Mouse (Mus musculus): ENCODE measurements at regions not wholly inside any gene's neighbourhood (a gene's known extent, or its start where the extent isn't known, plus 50 kb on each side); places are given as distances from the start of the nearest gene placed in this dataset.

DNA sequence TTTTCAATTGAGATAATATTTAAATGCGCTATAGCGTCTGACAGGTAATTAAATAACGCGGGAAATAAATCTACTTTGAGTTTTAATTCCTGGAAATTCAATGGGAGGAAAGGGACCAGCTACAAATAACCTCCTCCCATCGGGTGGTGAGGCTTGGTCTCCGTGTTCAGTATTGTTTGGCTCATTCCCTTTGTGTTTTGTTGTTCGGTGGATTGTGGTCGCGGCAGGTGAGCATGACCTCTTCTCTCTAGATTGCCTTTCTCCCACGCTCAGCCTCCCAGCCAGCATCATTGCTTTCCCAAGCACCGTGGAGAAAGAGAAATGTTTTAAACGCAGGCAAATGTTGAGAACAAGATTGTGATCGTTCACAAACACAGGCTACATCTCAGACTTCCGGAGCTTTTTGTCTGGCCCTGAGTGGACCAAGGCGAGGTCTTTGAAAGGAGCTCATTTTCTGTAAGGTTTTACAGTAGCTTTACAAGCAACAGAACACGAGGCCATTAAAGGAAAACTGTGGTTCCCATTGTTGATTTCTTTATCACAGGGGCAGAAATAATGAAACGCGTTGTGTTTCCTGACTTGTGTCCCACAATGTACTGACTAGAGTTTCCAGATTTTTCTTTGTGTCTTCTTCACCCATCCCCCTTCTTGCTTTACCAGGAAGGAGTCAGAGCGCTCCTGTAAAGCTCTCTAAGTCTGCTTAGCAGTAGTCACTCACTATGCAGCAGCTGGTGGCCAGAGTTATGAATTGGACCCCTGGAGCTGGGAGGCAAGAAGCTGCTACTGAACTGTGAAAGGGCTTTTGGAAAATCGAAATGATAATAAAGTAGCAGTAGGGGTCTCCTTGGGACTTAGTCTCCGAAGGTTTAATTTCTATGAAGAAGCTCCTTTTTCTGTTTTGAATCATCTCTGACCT lies 337.7 kb downstream of the Galc start:
- no peak for DNase-seq

DNA sequence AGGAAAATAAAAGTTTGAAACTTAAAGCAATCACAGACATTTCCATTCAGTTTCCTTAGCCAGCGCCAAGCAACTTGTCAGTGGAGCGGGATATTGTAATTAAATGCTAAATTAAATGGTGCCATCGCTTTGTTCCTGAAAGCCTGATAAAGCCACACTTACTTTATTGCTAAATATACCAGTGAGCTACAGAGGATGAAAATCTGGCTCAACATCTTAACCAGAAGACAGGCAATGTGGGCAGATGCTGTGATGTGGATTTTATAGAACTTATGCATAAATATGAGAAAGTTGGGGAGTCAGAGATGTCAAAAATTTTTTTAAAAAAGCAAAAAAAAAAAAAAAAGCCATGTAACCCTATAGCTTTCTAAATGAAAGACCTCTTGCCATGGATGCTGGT lies 340.8 kb downstream of the Galc start:
- no peak for DNase-seq

DNA sequence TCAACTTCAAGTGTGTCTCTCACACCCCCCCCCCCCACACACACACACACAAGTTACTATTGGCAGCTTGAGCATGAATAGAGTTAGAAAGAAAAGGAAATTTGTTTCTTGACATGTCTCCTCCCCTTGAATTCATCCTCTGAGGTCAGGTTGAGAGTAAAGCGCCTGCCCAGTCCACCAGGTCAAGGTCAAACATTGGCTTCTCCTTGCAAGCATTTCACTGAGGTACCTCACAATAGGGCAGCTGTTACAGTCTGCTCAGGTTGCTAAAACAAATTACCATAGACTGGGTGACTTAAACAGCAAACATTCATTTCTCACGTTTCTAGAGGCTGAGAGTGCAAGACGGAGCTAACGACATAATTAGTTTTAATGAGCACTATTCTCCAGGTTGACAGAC lies 344.2 kb downstream of the Galc start:
- DNase-seq = no peak

DNA sequence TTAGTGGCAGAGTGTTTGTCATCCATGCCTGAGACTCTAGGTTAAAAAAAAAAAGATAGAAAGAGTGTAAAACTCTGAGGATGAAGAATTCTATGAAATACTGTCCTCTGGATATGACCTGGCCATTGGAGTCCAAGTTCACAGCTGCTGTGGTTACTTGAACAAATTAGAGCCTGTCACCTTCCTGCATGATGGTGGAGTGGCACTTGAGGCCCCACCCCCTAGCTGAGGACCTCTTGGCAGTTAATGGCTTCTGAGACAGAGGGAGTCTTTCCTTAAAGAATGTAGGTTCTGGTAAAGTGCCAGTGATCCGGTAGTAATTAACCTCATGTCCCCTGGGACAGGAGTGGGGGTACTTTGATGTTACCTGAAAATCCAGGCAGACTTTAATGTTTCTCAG lies 346.5 kb downstream of the Galc start:
- DNase-seq = no peak

DNA sequence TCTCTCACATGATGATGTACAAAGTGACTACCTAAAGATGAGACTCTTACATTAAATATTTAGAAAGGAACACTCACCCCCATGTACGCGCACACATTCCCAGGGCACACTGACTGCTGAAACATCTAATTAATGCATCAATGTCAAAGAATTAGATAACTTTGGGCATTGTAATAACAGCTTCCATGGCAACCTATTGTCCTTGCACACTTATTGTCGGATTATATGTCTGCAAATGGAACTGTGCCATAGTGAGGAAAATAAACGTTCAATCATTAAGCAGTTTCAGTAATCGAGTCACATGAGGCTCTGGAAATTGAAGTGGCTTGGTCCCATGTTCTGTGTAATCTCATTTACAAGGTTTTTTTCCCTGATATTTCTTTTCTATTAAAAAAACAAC lies 360.0 kb downstream of the Galc start:
- DNase-seq = no peak

DNA sequence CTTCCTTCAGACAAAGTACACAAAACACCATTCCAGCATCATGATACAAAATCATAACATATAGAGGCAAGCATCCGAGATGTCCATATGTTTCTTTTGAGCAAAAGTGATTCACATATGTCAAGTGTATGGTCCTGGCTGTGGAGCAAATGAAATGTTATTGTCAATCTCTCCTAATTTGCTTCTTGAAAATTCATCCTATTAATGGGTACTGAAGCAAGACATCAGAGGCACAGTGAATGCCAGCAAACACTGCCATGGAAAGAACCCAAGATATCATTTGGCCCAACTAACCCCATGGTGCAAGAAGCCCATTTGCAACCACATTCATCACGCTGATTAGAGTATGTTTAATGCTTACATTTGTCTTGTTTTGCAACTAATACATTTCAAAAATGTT lies 361.1 kb downstream of the Galc start:
- no peak for DNase-seq

DNA sequence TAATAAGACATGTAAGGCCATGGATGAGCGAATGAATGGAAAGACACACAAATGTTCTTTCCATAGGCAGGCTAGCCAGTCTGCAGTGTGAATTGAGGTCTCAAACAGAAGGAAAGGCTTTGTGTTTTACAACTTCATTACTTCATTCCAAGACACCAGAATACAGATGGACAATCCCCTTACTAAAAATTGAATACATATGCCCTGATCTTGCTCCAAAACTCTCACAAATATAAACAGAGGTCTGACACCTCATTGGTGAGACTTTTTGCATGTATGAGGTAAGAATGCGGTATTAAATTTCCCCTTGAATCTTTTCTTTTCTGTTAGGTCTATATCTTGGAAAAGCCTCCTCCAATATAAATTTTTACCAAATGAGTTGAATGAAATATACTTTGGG lies 363.3 kb downstream of the Galc start:
- no peak for DNase-seq

DNA sequence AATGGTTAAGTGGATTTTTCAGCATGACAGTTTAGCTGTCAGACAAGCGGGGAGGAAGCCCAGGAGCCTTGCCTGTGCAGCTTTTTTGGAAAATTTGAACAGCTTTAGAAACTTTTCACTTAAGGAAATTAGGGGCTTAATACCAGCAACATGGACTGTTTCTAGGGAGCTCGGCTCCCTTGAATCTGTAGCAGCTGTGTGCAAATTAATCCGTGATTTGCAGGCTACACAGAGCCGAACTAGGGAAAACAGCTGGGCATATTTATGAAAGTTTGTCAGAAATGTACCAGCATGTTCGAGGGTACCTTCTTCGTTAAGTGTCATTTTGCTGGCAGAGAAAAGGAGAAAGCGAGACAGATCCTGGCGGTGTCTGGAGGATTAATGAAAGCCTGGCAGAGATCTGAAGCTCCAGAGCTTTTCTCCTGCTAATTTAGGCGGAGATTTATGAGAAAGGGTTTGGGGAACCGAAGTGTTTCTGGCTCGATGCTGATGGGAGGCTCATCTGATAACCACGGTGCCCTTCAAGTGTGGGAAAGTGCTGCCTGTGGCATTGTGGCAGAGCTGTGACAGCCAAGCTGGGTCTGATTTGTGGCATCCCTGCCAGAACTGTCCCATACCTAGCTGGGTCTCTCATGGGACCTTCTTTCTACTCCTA lies 370.3 kb downstream of the Galc start:
- no peak for DNase-seq

DNA sequence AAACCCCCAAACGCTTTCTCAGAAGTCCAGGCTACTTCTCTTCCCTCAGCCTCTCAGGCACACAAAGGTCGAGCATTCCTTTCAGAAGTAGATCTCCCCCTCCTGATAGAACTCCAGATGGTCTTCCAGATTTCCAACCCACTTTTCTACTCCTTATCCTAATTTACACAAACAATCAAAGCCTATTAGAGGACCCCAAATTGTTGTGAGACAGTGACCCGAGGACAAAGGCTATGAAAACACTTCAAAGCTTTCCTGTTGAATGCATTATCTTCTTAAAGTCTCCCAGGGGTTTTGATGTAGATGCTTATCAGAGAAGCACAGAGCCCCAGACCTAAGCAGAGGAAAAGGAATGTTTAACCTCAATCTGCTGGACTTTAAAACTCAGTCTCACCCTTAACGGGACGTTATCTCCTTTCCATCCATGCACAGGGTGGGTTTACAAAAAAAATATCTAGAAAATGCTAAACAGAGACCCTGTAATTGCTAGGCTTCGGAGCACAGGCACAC lies 370.9 kb downstream of the Galc start:
- DNase-seq = no peak

DNA sequence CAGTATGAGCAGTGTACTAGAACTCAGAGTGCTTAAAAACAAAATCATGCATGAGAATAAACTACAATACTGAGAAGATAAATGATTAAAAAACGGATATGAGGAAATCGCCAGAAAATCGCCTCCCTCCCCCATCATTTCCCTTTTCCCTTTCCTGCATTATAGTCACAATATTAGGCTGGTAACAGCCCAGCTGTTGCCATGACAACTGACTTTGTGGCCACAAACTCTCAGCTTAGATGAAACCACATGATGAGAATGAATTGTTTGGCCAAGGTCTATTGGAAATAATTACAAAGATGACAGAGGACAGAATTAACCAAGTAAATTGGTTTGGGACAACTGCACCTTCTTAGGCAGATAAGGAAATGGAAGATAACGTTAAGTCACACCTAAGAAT lies 376.8 kb downstream of the Galc start:
- DNase-seq = no peak

DNA sequence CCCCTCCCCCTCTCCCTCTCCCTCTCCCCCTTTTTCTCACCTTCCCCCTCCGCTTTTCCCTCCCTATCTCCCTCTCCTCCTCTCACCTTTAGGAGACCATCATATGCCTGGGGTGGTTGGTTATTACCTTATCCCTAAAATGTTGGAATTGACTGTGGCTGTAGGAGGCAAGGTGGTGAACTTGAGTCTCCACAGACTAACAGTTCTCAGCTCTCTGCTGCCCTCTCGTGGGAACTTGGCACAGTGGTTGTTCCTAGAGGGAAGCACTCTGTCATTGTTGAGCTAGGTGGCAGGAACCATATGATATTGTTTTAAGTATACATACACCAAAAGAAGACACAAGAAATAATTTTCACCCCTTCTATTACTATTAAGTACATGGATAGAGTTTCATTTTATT lies 386.9 kb downstream of the Galc start:
- peak; percentile 79 for DNase-seq

DNA sequence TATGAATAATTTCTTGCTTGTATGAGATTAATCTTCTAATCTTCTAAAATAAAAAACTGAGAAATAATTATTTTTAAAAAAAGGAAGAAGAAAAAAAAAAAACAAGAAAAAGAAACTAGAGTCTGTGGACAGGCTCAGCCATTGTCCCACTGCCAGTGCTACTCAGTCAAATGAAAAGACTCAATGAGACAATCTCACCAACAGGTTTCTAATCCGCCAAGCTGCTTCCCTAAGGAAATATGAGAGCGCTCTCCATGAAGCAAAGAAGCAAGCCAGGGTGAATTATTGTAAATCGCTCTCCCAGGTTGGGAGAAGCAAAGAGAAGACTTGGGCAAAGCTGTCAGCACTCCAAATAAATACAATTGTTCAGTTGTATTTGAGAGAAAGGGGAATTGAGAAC lies 396.3 kb downstream of the Galc start:
- DNase-seq = no peak

DNA sequence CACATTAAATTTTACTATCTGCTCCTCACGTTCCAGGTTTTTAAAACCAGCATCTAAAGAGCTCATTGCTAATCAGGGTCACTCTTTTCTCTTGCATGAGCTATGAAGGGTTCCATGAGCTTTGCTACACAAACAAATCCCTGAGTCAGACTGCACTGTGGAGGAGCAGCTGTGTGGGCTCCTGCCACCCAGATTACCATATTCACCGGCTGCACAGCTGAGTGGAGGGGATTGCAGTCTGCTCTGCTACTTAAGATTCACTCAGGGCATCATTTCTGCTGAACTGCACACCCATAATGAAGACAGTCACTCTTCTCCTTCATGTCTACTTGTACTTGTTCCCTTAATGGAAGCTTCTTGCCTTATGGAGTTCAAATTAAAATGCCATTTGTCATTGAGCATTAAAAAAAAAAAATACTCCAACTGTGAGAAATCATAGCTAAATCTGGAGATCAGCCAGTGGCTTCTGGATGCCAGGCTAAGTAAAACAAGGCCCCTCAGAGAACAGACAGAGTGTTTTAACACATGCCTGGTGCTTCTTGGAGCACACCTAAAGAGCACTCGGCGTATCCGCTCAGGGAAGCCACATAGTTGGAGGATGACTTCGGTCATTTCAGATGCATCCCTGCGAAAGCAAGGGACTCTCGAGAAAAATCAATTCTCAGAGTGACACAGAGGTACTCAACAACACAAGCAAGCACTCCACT lies 422.9 kb downstream of the Galc start:
- no peak for DNase-seq

DNA sequence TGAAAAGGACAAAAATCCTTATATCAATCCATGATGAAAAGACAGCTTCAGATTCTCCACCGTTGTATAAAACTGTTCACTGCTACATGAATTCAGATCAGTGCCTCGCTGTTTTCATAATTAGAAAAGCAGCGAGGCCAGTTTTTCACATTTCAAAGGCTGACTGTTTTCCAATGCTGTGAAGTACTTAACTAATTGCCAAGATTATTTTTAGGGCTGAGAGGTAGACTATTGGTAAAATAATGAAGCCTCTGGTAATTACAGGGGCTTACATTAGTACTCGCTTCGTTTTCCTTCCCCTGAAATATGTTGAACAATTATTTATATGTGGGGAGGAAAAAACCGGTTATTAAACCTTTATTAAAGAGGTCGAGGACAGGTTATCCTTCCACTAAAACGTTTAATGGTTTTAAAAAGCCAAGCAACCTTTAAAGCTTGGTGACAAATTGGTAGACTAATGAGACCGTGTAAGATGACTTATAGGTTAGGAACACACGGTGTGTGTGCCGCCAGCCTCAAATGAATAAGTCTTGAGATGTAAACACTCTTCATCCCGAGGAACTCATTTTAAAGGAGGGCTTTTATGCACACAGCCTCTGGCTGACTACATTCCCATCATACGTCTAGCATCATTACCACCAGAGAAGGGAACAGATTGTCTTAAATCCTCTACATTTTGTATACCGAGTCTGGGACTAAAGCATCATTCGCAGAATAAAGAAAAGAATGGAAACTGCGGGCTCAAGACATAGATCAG lies 465.7 kb downstream of the Galc start:
- no peak for DNase-seq

DNA sequence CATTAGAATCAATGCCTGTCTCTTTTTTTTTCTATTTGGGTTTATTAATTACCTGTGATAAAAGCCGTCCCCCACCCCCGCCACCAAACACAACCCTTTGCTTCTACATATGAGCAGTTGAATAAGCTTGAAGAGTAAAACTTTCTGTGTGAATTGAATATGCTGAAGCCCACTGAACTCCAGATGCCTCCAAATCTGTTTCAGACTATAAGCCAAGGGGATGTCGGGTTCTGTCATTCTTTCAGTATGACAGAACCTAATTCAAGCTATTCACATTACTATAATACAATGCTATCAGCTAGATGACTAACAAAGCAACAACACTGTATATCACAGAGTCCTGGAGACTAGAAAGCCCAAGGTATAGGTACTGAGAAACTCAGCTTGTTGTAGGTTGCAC lies 475.8 kb downstream of the Galc start:
- no peak for DNase-seq

DNA sequence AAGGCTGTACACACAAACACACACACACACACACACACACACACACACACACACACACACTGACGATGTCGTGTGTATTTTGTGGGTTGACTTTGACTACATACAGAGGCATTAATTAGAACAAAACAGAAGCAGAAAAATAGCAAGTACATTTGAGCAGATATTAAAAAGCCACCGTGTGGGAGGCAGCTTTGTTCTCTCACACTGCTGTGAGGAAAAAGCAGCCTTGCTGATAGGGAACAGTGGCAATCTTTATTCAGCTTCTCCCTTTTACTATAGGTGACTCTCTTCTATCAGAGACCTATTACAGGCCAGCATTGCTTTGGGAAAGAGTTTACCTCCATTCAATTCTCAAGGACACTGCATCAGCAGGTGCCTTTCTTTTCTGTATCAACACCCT lies 500.1 kb downstream of the Galc start:
- no peak for DNase-seq

DNA sequence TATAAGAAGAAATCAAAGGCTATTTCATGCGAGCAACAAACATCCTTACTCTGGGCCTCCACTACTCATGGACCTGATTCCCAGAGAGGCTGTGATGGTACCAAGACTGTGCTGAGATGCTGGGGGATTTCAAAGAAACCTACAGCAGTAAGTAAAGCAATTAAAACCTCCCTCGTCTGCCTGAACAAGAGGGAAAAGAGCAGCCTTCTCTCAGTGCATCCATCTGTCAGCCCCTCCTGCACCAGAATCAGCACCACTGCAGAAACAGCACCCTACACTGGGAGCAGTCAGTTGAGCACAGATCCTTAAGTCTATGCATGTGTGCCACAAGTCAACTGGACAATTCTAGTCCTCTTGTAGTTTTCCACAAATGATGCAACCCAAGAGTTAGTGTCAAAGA lies 500.6 kb downstream of the Galc start:
- DNase-seq = no peak

DNA sequence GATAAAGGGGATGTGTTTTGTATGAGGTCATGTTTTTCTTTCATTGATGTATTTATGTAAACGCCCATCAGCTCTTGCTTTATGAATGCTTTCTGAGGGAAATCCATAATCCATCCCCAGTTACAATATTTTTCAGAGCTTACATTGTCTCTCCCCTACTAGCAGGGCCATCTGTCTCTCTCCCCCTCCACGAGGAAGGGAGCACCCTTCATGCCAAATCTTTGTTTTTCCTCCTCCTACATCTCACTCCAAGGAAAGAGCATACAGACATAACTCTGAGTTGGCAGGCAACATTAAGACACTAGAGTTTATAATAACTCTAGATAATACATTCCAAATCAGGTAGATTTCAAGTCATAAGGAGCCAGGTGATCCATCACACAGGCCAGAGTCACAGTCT lies 509.1 kb downstream of the Galc start:
- DNase-seq = no peak

DNA sequence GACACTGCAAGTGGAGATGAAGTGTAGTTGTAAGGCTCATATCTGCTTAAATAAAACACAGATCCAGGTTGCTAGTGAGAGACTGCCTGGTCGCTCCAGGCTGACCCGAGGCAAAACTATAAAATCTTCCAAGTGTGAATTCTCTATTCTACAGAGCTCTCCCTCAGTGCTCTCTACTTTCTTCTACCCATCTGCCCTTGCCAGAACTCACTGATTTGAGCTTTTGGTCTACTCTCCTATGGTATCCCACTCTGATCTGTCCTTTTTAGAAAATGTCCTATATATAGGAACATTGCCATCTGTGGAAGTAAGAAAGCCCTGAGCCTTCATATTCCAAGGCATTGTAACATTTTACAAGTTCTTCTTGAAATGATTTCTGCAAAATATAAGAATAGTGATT lies 518.3 kb downstream of the Galc start:
- no peak for DNase-seq

DNA sequence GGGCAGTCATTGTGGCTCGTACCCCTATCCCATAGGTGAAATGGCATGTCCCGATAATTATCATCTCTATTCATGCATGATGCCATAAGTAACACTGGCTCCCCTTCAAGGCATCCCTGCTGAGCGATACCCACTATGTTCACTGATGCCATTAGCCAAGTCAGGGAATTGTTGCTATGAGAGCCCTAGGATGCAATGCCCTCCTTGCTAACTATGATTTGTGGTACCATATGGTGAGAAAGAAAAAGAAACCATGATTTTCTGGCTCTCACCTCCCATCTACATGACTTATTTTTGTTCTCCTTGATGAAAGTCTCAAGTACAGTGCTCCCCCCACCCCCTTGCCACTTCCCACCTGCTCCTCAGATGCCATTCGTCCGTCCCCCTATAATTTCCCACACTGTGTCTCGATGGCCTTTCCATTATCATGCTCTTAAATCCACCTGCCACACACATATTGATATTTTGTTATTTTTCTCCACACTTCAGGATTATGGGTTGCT lies 527.1 kb downstream of the Galc start:
- no peak for DNase-seq

DNA sequence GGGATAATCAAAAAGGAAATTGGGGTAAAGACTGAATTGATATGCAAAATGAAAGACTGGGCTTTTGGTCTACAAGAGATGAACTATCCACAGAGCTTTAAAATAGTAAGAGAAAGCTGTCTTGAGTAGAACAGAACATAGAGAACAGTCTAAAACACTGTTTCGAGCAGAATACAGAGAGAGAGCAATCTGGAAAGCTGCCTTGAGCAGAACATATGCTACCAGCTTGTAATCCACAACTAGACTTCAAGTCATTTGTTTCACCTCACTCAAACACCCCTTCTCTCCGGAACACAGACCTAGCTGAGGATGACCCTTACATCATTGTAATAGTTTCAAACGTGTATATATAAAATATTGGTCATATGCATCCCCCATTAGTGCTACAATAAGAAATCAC lies 538.7 kb downstream of the Galc start:
- DNase-seq = no peak

DNA sequence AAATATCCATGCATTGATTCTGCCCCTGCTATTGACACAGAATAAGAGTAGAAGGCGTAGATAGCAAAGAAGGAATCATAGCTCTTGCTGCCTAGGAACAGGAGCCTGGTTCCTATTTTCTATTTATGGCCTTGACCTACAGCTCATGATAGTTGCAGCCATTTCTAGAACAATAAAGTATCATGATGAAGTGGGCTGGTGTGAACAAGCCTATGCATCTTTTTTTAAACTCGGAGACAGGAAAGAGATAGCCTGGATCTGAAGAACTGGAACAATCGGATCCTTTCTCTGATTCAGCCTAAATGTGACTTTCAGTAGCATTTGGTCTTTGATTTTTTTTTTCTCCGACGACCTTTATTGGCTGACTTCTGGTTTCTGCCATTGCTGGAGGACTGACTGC lies 541.4 kb downstream of the Galc start:
- no peak for DNase-seq

All from gastrocnemius, postnatal 10 days (tissue).